Mouse (Mus musculus) adrenal gland, postnatal 4 days (tissue): ENCODE measurements around the gene Usp21. TPM values are rescaled to one million over a fixed set of nuclear protein-coding genes. Genes with fewer than 3 reads are reported as not detected.

Experiments used
- DNase-seq, 2 experiments: peaks; one replicate each; pipeline ENCODE4 v3.0.0; 2021 to 2022; ENCODE audit warnings: low spot score in 2 of 2, mixed read lengths in 2 of 2
- total RNA-seq, 2 experiments: library from RNA; stranded (reverse); gene quantifications; 2 replicates each; pipeline ENCODE4 v1.2.3; 2021

The Usp21 gene
- total RNA-seq, 2 experiments from 2014 or later: 51.4 to 56.0 TPM

GRCm38 (mm10) chr1:171269848-171270572 lies 17.8 kb downstream of the Usp21 start, which contains the start of gene B4galt3:
Gene B4galt3 (plus strand): TSS chr1:171270328.
- DNase-seq: peak; percentile 90 to 91

DNA sequence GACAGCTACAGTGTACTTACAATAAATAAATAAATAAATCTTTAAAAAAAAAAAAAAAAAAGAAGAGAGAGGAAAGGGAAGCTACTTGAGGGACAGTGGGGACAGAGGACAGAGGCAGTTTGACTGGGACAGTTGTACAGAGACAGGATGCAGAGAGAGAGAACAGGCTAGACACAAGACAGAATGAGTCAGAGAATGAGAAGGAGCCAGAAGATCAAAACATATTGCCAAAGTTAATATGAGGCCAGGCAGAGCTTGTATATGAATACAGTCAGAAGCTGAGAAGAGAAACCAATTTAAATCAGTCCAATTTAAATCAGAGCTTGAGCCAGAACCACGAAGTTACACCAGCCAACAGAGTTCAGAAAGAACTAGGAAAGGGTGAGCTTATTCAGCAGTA lies 19.4 kb downstream of the Usp21 start:
- no peak for DNase-seq

- no peak for DNase-seq
These were observed 21.6 kb downstream of the Usp21 start for GRCm38 (mm10) chr1:171265971-171266744.

- no peak for DNase-seq
These were observed 23.9 kb downstream of the Usp21 start for GRCm38 (mm10) chr1:171263666-171264461.

DNA sequence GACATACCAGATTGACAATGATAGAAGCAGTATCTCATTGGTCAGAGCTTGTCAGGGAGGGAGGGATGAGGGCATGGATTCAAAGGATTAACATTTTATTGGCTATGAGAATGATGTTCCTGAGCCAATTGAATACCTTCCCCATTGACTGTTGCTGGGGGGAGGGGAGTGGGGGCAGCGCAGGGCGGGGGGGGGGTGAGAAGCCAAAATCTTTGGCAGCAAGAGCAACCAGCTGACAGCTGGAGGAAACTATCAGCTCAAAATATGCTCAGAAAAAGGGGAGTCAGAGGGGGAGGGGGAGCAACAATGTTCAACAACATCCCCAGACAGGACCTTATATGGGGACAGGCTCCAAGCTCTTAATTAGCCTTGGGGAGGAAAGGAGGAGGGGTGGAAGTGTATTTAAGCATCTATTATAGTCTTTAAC lies 24.6 kb downstream of the Usp21 start:
- no peak for DNase-seq

DNA sequence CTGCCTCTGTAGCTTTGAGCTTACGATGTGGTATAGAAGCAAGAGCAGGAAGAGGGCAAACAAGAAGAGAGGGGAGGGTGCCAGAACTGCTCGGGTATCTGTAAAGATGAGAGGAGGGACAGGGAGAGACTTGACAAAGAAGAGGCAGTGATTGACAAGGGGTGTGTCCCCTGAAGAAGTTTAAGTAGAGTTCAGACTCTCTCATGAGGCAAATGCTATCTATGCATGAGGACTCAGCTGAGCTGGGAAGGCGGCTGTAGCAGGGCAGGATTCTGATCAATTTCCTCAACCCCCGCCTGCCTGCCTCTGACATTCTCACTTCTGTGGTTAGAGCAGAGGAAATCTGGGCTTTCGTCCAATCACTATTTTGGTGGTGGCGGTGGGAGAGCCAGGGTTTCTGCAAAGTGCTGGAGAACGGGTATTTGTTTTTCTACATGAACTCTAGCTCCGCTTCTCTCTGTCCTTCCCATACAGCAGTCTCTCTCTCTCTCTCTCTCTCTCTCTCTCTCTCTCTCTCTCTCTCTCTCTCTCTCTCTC lies 25.1 kb downstream of the Usp21 start:
- no peak for DNase-seq

- no peak for DNase-seq
These were observed 27.5 kb downstream of the Usp21 start for GRCm38 (mm10) chr1:171260316-171260715.

DNA sequence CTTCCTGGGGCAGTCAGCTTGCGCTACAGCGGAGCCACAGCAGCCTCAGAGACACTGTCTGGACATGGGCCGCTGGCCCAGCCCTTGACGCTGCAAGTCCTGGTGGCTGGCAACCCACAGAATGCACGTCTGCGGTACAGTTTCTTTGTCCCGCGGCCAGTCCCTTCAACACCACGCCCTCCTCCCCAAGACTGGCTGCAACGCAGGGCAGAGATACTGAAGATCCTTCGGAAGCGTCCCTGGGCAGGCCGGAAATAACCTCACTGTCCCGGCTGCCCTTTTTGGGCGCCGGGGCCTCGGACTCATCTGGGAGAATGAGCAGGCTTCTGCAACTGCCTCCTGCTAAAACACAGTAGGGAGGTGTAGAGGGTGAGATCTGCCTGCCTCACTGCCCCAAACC lies 28.9 kb downstream of the Usp21 start:
- DNase-seq: no peak

DNA sequence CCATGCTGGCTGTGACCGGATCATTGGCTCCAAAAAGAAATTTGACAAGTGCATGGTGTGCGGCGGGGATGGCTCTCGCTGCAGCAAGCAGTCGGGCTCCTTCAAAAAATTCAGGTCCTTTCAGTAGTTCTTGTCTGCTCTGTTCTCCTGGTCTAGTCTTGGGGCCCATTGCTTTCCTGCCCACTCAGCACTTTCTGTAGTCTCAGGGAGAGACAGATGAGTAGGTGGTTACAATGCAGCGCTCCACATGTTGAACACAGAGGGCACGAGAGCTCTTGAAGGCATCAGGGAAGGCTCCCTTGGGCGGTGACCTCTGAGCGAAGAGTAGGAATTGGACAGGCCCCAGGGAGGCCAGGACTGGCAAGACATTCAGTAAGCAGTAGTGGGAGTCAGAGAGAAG lies 30.0 kb downstream of the Usp21 start:
- DNase-seq: no peak

DNA sequence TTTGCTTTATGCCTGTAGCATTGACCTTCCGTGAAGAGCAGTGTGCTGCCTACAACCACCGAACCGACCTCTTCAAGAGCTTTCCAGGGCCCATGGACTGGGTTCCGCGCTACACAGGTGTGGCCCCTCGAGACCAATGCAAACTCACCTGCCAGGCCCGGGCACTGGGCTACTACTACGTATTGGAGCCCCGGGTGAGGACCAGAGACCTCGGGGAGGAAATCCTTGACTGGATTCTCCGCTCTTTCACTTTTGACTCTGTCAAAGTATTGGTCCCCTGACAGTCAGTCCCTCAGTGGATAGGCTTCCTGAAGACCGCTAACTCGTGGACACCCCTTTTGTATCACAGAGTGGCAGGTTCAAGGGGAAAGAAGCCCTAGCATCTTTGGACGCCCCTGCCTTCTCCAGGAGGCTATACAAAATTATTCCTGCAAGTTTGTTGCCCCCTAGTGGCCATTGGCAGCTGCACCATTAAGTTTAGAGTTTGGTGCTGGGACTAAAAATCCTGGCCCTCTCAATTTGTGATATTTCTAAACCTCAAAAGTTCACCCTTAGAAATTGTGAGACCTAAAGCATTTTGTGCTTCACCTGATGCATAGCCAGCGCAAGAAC lies 30.7 kb downstream of the Usp21 start:
- DNase-seq: no peak

DNA sequence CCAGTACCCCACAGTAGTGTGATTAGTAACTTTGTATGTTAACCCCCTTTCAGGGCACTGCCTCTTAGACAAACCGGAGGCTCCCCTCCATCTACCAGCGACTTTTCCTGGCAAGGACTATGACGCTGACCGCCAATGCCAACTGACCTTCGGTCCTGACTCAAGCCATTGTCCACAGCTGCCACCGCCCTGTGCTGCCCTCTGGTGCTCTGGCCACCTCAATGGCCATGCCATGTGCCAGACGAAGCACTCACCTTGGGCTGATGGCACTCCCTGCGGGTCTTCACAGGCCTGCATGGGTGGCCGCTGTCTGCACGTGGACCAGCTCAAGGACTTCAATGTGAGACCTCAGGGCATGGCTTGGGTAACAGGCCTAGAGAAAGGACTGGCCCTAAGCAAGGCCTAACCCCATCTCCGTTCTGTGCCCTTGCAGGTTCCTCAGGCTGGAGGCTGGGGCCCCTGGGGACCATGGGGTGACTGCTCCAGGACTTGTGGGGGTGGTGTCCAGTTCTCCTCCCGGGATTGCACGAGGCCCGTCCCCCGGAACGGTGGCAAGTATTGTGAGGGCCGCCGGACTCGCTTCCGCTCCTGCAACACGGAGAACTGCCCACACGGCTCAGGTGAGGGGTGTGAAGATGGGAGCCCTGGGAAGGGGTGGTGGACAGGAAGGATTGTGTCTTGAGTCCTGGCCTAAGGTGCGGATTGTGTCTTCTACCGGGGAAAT lies 31.5 kb downstream of the Usp21 start:
- no peak for DNase-seq

- DNase-seq: no peak
These were observed 35.4 kb downstream of the Usp21 start for GRCm38 (mm10) chr1:171252415-171252814.

DNA sequence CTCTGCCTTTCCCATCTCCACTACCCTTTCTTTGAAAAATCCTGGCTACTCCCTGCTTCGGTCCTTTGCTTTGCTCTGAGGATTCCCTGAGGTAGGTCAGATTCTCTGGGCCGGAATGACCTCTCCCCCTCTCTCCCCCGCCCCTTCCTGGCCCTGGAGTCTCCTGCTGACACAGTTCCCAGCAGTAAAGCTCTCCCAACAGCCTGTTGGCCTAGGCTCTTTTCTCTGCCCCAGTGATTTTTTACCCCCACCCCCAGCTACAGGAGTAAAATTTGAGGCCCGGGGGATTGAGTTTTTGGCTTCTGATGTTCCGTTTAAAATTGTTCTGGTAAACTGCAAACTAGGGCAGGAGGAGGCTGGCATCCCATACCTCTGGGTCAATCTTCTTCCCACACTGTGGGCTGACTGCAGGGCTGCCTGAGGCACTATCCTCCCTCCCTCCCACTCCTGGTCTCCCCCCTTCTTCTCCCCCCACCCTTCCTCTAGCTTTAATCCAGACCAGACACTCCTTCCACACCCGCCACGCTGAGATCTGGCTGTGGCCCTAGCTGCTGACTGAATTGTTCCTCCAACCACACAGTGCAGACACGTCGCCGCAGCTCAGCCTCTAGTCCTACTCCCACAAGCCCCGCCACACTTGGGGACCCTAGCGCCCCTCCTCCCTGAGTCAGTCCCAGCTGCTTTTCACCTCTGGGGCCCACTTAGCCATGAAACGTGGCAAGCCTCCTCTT lies 36.0 kb downstream of the Usp21 start:
- DNase-seq: no peak

DNA sequence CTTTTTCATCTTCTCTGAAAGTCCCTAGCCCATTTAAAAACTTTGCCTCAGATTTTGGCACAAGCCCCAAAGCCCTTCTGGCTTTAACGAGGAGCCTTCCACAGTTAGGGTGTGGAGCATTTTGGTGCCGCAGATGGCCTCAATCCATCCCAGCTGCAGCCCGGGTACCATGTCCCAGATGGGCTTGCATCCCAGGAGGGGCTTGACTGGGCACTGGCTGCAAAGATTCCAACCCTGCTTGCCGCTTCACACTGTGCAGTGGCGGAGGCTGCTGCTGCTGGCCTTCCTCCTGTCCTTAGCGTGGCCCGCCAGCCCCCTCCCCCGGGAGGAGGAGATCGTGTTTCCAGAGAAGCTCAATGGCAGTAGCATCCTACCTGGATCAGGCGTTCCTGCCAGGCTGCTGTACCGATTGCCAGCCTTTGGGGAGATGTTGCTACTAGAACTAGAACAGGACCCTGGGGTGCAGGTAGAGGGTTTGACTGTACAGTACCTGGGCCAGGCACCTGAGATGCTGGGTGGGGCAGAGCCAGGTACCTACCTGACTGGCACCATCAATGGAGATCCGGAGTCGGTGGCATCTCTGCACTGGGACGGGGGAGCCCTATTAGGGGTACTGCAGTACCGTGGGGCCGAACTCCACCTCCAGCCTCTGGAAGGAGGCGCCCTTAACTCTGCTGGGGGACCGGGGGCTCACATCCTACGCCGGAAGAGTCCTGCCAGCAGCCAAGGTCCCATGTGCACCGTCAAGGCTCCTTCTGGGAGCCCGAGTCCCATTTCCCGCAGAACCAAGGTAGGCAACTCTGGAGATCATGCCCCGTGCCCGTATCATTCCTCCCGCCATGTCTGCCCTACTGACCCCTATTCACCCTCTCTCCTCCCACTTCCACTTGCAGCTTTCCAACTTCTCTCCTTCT lies 36.9 kb downstream of the Usp21 start, which contains the start of gene Ndufs2:
Ndufs2 (minus strand) TSS at position 709 of the 914 bp plus-strand sequence.
- DNase-seq: no peak

DNA sequence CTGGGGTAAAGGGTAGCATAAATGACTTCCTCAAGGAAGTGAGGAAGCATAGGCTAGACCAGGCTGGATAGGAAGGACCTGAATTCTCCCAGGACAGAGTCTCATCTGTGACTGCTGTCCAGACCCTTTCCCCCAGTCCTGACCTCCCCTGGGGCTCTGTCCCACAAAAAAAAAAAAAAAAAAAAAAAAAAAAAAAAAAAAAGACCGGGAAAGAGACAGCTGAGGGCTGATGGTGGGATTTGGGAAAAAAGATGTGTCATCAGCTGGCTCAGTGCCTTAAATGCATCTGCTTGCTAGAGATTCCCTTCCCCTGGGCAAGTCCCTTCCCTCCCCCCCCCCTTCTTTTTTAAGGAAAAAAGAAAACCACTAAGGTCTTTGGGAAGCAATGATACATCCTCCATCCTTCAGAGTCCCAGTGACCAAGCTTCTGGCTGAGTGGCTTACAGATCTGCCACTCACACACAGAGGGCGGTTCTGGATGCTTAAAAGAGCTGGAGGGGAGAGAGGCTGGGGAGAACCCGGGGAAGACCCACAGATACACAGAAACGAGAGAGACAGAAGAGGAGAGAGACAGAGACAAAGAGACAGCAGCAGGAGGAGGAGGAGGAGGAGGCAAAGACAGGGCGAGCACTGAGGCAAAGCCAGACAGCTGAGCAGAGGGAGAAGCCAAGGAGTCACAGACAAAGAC lies 37.7 kb downstream of the Usp21 start, which contains the start of gene Adamts4:
Adamts4 (plus strand) TSS at position 509 of the 688 bp plus-strand sequence.
- DNase-seq: no peak

DNA sequence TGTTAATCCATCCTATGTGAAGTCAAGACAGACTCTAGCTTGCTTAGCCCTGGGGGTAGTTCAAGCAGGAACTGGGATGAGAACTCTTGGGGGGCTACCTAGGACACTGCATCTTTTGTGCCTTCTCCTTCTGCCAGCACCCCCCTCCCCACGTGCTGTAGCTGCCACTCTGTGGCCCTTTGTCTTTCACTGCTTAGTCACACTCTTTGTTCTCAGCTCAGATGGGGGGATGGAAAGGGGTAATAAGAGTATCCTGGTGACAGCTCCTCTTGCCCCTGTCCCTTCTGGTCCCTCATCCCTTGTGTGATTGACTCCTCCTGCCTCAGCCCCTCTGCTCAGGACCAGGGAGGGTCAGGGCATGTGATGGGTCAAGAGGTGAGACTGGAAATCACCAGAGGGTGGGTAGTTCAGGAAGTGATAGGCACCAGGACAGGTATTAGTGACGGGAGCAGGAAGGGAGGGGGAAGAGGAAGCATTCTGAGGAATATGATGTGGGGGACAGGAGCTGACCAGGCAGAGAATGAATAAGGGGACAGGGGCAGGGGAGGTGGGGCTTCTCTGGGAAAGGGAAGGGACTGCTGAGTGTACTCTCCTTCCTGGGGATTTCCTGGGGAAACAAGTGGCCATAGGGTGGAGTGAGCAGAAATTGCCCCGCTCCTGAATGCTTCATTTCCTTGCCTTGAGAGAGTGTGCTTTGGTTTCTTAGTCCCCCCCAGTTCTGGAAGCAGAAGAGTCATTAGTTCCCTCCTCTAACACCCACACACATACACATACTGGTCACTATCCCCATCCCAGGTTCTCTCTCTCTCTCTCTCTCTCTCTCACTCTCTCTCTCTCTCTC lies 39.2 kb downstream of the Usp21 start:
- no peak for DNase-seq

DNA sequence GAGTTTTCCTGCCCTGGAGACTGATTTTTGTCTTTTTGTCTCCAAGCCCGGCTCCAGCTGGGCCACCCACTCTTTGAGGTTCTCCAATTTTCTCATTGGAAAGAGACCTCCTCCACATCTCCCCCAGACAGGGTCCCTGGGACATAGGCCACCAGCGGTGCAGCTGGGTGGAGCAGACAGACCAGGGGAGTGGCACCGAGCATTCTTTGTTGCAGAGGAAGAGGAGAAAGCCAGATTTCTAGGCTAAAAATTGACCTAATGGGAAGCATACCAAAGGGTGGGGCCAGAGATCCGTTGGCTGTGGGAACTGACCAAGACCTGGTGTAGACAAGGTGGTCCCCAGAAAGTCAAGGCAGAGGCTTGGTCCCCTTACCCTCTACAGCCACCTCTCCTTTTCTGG lies 39.9 kb downstream of the Usp21 start:
- no peak for DNase-seq
